Mouse (Mus musculus) c-Kit-positive CD71-positive TER-119-negative erythroid progenitor cells, embryonic 14.5 days (primary cell): ENCODE data around the gene Wif1.

Experiments used
- DNase-seq: peaks from one replicate; pipeline ENCODE4 v3.0.0-alpha.2; 2013; ENCODE audit warnings: low read depth

Wif1 gene

GRCm38 (mm10) chr10:121070742-121071141 is 37.0 kb downstream of the Wif1 start:
- no peak for DNase-seq

- DNase-seq, result no peak
Observed at GRCm38 (mm10) chr10:121080500-121080899, 46.7 kb downstream of the Wif1 start.

GRCm38 (mm10) chr10:121082881-121083280 is 49.1 kb downstream of the Wif1 start:
- no peak for DNase-seq

- no peak for DNase-seq
Observed at GRCm38 (mm10) chr10:121083512-121083911, 49.8 kb downstream of the Wif1 start.

GRCm38 (mm10) chr10:121088679-121089078 is 54.9 kb downstream of the Wif1 start:
- no peak for DNase-seq

GRCm38 (mm10) chr10:121089312-121089711 is 55.6 kb downstream of the Wif1 start:
- DNase-seq, result no peak

GRCm38 (mm10) chr10:121090006-121090405 is 56.2 kb downstream of the Wif1 start:
- no peak for DNase-seq

GRCm38 (mm10) chr10:121095948-121096347 is 62.2 kb downstream of the Wif1 start:
- no peak for DNase-seq

GRCm38 (mm10) chr10:121098263-121098662 is 64.5 kb downstream of the Wif1 start:
- no peak for DNase-seq

GRCm38 (mm10) chr10:121099658-121100057 is 65.9 kb downstream of the Wif1 start:
- no peak for DNase-seq

- no peak for DNase-seq
Observed at GRCm38 (mm10) chr10:121116115-121116514, 82.4 kb downstream of the Wif1 start.

- no peak for DNase-seq
Observed at GRCm38 (mm10) chr10:121116636-121117035, 82.9 kb downstream of the Wif1 start.

- no peak for DNase-seq
Observed at GRCm38 (mm10) chr10:121120751-121121150, 87.0 kb downstream of the Wif1 start.

- no peak for DNase-seq
Observed at GRCm38 (mm10) chr10:121124481-121124880, 90.7 kb downstream of the Wif1 start.

GRCm38 (mm10) chr10:121129000-121129925 is 95.5 kb downstream of the Wif1 start:
- DNase-seq, result no peak
